Mouse (Mus musculus) C2C12 (cell line): Measurements from ENCODE around the gene Fras1. TPM values are rescaled to one million over a fixed set of nuclear protein-coding genes. Genes with fewer than 3 reads are reported as not detected.

ENCODE experiments used
- H3K27me3 ChIP-seq: one replicate; pipeline ENCODE4 v1.6.1; 2011; ENCODE audit not compliant: control insufficient read depth, insufficient read depth, insufficient read length
- H3K36me3 ChIP-seq: one replicate; pipeline ENCODE4 v1.6.1; 2011; ENCODE audit not compliant: control insufficient read depth, insufficient read depth
- H3K4me3 ChIP-seq: one replicate; pipeline ENCODE4 v1.5.1; 2011; ENCODE audit warnings: mild to moderate bottlenecking, control low read depth; ENCODE audit not compliant: poor library complexity, insufficient read depth, severe bottlenecking
- H3K79me2 ChIP-seq: one replicate; pipeline ENCODE4 v1.6.1; 2011; ENCODE audit not compliant: control insufficient read depth, insufficient read depth
- H3K79me3 ChIP-seq: one replicate; pipeline ENCODE4 v1.6.1; 2011; ENCODE audit warnings: low read depth, control low read depth
- H3ac ChIP-seq: one replicate; pipeline ENCODE3; 2011; ENCODE audit warnings: low read depth; ENCODE audit not compliant: control insufficient read depth, insufficient read length
- CEBPB ChIP-seq: IDR thresholded peaks from one replicate; pipeline ENCODE4 v1.6.1; 2011; ENCODE audit warnings: low read depth, mild to moderate bottlenecking, control low read depth, moderate library complexity
- CTCF ChIP-seq: IDR thresholded peaks from one replicate; pipeline ENCODE4 v1.5.1; 2011; ENCODE audit not compliant: control insufficient read depth, insufficient read depth, insufficient read length
- FOSL1 ChIP-seq: IDR thresholded peaks from one replicate; pipeline ENCODE4 v1.8.0; 2011; ENCODE audit warnings: mild to moderate bottlenecking, low read length; ENCODE audit not compliant: poor library complexity, insufficient read depth, severe bottlenecking
- MAX ChIP-seq: IDR thresholded peaks from one replicate; pipeline ENCODE4 v1.6.1; 2011; ENCODE audit warnings: mild to moderate bottlenecking, control low read depth
- MYOD1 ChIP-seq: IDR thresholded peaks from one replicate; pipeline ENCODE4 v1.6.1; 2011; ENCODE audit warnings: low read depth; ENCODE audit not compliant: control insufficient read depth, insufficient read length
- MYOG ChIP-seq: IDR thresholded peaks from one replicate; pipeline ENCODE4 v1.6.1; 2011; ENCODE audit not compliant: control insufficient read depth, insufficient read length; ENCODE audit errors: extremely low read depth
- USF1 ChIP-seq: IDR thresholded peaks from one replicate; pipeline ENCODE4 v1.6.1; 2011; ENCODE audit warnings: low read depth, mild to moderate bottlenecking, control low read depth, moderate library complexity
- polyA plus RNA-seq: library from polyadenylated mRNA; unstranded; fragments of >200 nt; fragmentation: generic; extraction: Trizol; gene quantifications from one replicate; pipeline ENCODE4 v1.2.1, GENCODE M21; 2012; ENCODE audit warnings: missing spikeins

Gene Fras1
- polyA plus RNA-seq, 1 experiment = 0.11 TPM

GRCm38 (mm10) chr5:96708515-96708914 lies 334.8 kb downstream of the Fras1 start:
- no peaks in the 10 kb centered on the region for H3K36me3 ChIP-seq
- H3K79me3 ChIP-seq = no peaks in the 10 kb centered on the region
- no peak overlapping the region for H3K4me3 ChIP-seq
- no peaks in the 10 kb centered on the region for H3K27me3 ChIP-seq
- H3K79me2 ChIP-seq = no peaks in the 10 kb centered on the region
- no peak for TF ChIP-seq MAX
- H3ac ChIP-seq = no peak overlapping the region

GRCm38 (mm10) chr5:96712089-96712684 lies 338.4 kb downstream of the Fras1 start:
- H3K36me3 ChIP-seq = no peaks in the 10 kb centered on the region
- no peaks in the 10 kb centered on the region for H3K27me3 ChIP-seq
- H3K79me3 ChIP-seq = no peaks in the 10 kb centered on the region
- no peaks in the 10 kb centered on the region for H3K79me2 ChIP-seq
- TF ChIP-seq FOSL1 = no peak
- no peak for TF ChIP-seq CEBPB
- no peak for TF ChIP-seq MYOG
- TF ChIP-seq USF1 = no peak
- no peak for TF ChIP-seq CTCF
- TF ChIP-seq MAX = no peak
- TF ChIP-seq MYOD1 = no peak
- H3ac ChIP-seq = no peak overlapping the region
- no peak overlapping the region for H3K4me3 ChIP-seq

- H3K79me3 ChIP-seq = no peaks in the 10 kb centered on the region
- no peak overlapping the region for H3ac ChIP-seq
- H3K4me3 ChIP-seq = no peak overlapping the region
- no peaks in the 10 kb centered on the region for H3K27me3 ChIP-seq
- no peaks in the 10 kb centered on the region for H3K79me2 ChIP-seq
- no peak for TF ChIP-seq USF1
- TF ChIP-seq MAX = no peak
- no peak for TF ChIP-seq MYOD1
- TF ChIP-seq FOSL1 = no peak
- TF ChIP-seq CEBPB = no peak
- no peak for TF ChIP-seq CTCF
- TF ChIP-seq MYOG = no peak
- H3K36me3 ChIP-seq = no peaks in the 10 kb centered on the region
Measured at GRCm38 (mm10) chr5:96712799-96713198, 339.0 kb downstream of the Fras1 start.

DNA sequence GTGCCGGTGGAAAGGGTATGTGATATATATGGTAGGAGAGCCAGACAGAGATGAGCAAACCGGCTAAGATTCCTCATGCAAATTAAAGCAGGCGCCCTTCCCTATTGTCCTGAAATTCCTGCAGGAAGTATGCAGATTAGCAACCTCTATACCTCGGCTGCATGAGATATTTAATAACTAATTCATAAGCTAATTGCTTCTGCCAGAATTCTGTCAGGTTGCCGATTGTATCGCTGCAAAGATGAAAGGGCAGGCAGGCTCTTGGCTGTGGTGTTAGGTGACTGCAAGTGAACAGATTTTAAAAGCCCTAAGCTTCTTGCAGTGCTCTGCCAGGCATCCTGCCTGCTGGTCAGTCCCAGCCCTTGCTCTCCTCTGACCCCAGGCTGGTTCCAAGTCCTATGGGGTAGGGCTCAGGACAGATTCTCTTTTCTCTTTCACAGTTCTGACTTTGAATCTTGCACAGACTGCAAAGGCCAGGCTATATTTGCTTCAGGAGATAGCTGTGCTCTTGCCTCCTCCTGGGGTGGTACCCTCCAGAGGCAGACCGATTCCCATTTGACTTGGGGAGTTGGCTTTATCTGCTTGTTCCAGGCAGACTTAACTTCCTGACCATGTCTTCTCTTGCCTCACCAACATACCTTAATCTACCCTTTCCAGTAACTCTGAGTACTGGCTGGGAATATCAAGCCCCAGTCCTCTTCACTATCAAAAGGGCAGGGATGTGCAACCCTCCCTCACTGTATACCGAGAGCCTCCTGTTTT lies 342.7 kb downstream of the Fras1 start:
- Histone ChIP-seq H3ac (no peak overlapping the region), H3K36me3 (no peaks in the 10 kb centered on the region), H3K79me2 (no peaks in the 10 kb centered on the region), H3K27me3 (no peaks in the 10 kb centered on the region), H3K79me3 (no peaks in the 10 kb centered on the region), H3K4me3 (no peak overlapping the region)
- no peak for TF ChIP-seq MYOG
- no peak for TF ChIP-seq USF1
- no peak for TF ChIP-seq MYOD1

DNA sequence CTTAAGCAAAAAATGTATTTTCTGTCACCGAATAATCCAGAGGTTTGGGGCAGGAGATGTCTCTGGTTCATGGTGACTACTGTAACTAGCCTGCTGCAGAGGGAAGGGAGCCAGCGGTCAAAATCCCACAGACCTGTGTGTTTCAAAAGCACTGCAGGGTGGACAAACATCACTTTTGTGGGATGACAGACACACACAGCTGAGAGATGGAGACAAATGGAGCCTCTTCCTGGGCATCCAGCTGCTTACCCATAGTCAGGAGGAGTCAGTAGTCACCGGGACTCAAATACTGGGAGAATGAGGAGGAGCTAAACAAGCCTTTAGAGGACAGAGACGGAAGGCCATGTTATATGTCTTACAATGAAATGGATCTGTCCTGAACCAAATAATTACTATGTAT lies 343.9 kb downstream of the Fras1 start:
- H3K79me2 ChIP-seq = no peaks in the 10 kb centered on the region
- no peaks in the 10 kb centered on the region for H3K27me3 ChIP-seq
- TF ChIP-seq MYOD1 (peak; percentile 28), CEBPB (no peak), MYOG (no peak)
- H3K79me3 ChIP-seq = no peaks in the 10 kb centered on the region
- no peak overlapping the region for H3K4me3 ChIP-seq
- H3K36me3 ChIP-seq = no peaks in the 10 kb centered on the region
- no peak overlapping the region for H3ac ChIP-seq

- H3K36me3 ChIP-seq = no peaks in the 10 kb centered on the region
- no peak overlapping the region for H3K4me3 ChIP-seq
- no peaks in the 10 kb centered on the region for H3K79me3 ChIP-seq
- no peak for TF ChIP-seq USF1
- no peak for TF ChIP-seq CTCF
- no peak for TF ChIP-seq MYOG
- TF ChIP-seq CEBPB = no peak
- TF ChIP-seq FOSL1 = no peak
- no peak for TF ChIP-seq MAX
- no peak for TF ChIP-seq MYOD1
- no peak overlapping the region for H3ac ChIP-seq
- no peaks in the 10 kb centered on the region for H3K79me2 ChIP-seq
- no peaks in the 10 kb centered on the region for H3K27me3 ChIP-seq
Measured at GRCm38 (mm10) chr5:96718601-96719000, 344.8 kb downstream of the Fras1 start.
